22 mouse cellular contexts compared by ENCODE assay signal in genomic region chr12:100038741-100039262, GRCm38 (mm10).
"Had no signal": no experiment of that assay in that cellular context is flagged by ENCODE, and none has a peak within 500 bp of the region (broad histone marks: within the 10 kb centered on the region; RNA-seq: fewer than 3 reads in every experiment).

No protein-coding gene starts in this region.

- H3K27ac ChIP-seq: kidney, postnatal 0 days; limb, embryonic 10.5 days; limb, embryonic 13.5 days; liver, embryonic 12.5 days; liver, embryonic 15.5 days; lung, embryonic 15.5 days; midbrain, embryonic 12.5 days; midbrain, embryonic 15.5 days; neural tube, embryonic 12.5 days; neural tube, embryonic 15.5 days; stomach, postnatal 0 days had no signal

- H3K27me3 ChIP-seq: limb, embryonic 13.5 days; liver, embryonic 12.5 days; liver, embryonic 15.5 days; lung, embryonic 15.5 days; midbrain, embryonic 12.5 days; midbrain, embryonic 15.5 days; neural tube, embryonic 12.5 days; neural tube, embryonic 15.5 days had no signal

- H3K9me3 ChIP-seq: limb, embryonic 10.5 days; liver, embryonic 12.5 days; liver, embryonic 15.5 days; lung, embryonic 15.5 days; midbrain, embryonic 15.5 days; neural tube, embryonic 12.5 days; neural tube, embryonic 15.5 days had no signal

- DNase-seq: kidney, adult 2 months; kidney, postnatal 25 days; liver; lung, adult 18-20 months; lung, postnatal 4 days; right cerebral cortex, adult 18-20 months; right cerebral cortex, postnatal 14 days; right cerebral cortex, postnatal 4 days; thymus, adult 2 months; thymus, postnatal 25 days had no signal

- H3K4me1 ChIP-seq: limb, embryonic 10.5 days; limb, embryonic 13.5 days; liver, embryonic 12.5 days; liver, embryonic 15.5 days; lung, embryonic 15.5 days; midbrain, embryonic 12.5 days; midbrain, embryonic 15.5 days; neural tube, embryonic 12.5 days; neural tube, embryonic 15.5 days had no signal

- H3K4me2 ChIP-seq: limb, embryonic 13.5 days; liver, embryonic 12.5 days; liver, embryonic 15.5 days; lung, embryonic 15.5 days; midbrain, embryonic 12.5 days; midbrain, embryonic 15.5 days; neural tube, embryonic 12.5 days; neural tube, embryonic 15.5 days had no signal

- H3K4me3 ChIP-seq: limb, embryonic 10.5 days; limb, embryonic 13.5 days; liver, embryonic 12.5 days; liver, embryonic 15.5 days; lung, embryonic 15.5 days; midbrain, embryonic 12.5 days; midbrain, embryonic 15.5 days; neural tube, embryonic 12.5 days; neural tube, embryonic 15.5 days had no signal

- ATAC-seq: intestine, postnatal 0 days; liver, embryonic 12.5 days; midbrain, embryonic 15.5 days had no signal

- H3K9ac ChIP-seq: limb, embryonic 13.5 days; liver, embryonic 12.5 days; liver, embryonic 15.5 days; lung, embryonic 15.5 days; midbrain, embryonic 12.5 days; midbrain, embryonic 15.5 days; neural tube, embryonic 12.5 days; neural tube, embryonic 15.5 days had no signal

- H3K36me3 ChIP-seq: limb, embryonic 10.5 days; limb, embryonic 13.5 days; liver, embryonic 12.5 days; liver, embryonic 15.5 days; lung, embryonic 15.5 days; midbrain, embryonic 12.5 days; midbrain, embryonic 15.5 days; neural tube, embryonic 12.5 days; neural tube, embryonic 15.5 days had no signal
